ENCODE assay signal across 10 mouse cellular contexts in the genomic region with DNA sequence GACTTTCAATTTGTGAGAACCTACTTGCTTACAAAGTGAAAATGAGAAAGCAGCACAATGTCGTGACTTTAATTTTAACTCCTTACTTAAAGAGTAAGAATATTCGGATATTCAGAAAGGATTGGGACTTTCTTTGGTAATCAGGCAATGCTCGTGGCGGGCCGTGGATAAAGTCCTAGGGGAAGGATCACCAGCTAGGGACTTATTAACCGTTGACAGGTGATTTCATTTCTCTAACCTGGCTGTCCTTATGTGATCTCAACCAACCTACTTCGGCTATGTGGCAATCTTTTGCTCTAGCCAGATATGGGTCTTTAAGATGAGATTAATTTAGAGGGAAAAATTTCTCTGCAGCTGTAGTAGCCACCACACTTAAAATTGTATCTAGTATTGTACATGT. TPM values are rescaled to one million over a fixed set of nuclear protein-coding genes. Genes with fewer than 3 reads are reported as not detected.
A peak's percentile ranks its signal among the peaks of the same experiment; 100 is the strongest.
DNase-seq lines count a peak whose midpoint lies in the region; ATAC-seq and TF ChIP-seq lines count a peak whose summit lies in the region.
"Had no signal": no experiment of that assay in that cellular context is flagged by ENCODE, and none has a peak within 500 bp of the region (broad histone marks: within the 10 kb centered on the region; RNA-seq: fewer than 3 reads in every experiment).

No protein-coding gene starts in this region.

- peaks cover 13% of the 10 kb centered on the region for H3K79me2 ChIP-seq in liver, adult 2 months (ENCODE audit: control insufficient read depth, insufficient read depth, low read length)

- H3K9ac ChIP-seq in liver, adult 2 months (ENCODE audit: low read depth, low read length) = no peak overlapping the region; the same call in 1 of the 2 replicates
- H3K9ac ChIP-seq in forebrain, embryonic 15.5 days (replicated peaks) = 0 out of 2 replicates have a peak overlapping the region, but pooled peaks have one; percentile 88
- no peak overlapping the region for H3K9ac ChIP-seq in neural tube, embryonic 14.5 days (replicated peaks; ENCODE audit: low read depth, low read length)

- peaks cover 28% of the 10 kb centered on the region for H3K4me1 ChIP-seq in liver, adult 2 months (ENCODE audit: control insufficient read depth, insufficient read depth, low read length)
- H3K4me1 ChIP-seq in forebrain, embryonic 15.5 days = peaks cover 62% of the 10 kb centered on the region
- peaks cover 37% of the 10 kb centered on the region for H3K4me1 ChIP-seq in neural tube, embryonic 14.5 days (ENCODE audit: control insufficient read depth, insufficient read depth, low read length)

- H3K9me3 ChIP-seq in forebrain, embryonic 15.5 days = no peaks in the 10 kb centered on the region
- H3K9me3 ChIP-seq in neural tube, embryonic 14.5 days (ENCODE audit: control insufficient read depth, low read length) = no peaks in the 10 kb centered on the region

- TF ChIP-seq POLR2A in liver, adult 2 months (IDR thresholded peaks at IDR 0.05; ENCODE audit: extremely low read depth, insufficient read depth, low read length) = no peak

- peak overlapping the region; percentile 99; the same call in 1 of the 2 replicates for H3K4me3 ChIP-seq in liver, adult 2 months (ENCODE audit: insufficient read depth, low read depth, low read length)
- peak overlapping the region; percentile 89 for H3K4me3 ChIP-seq in forebrain, embryonic 15.5 days
- H3K4me3 ChIP-seq in neural tube, embryonic 14.5 days (ENCODE audit: low read depth, low read length) = no peak overlapping the region

- ATAC-seq in forebrain, embryonic 15.5 days (replicated peaks) = no peak
- ATAC-seq in neural tube, embryonic 14.5 days (ENCODE audit: low read depth) = no peak
- ATAC-seq in cerebellum, adult (ENCODE audit: insufficient number of reproducible peaks, low FRiP score, low TSS enrichment) = no peak

- H3K36me3 ChIP-seq in liver, adult 2 months (ENCODE audit: control insufficient read depth, insufficient read depth, low read length) = peaks cover 46% of the 10 kb centered on the region
- H3K36me3 ChIP-seq in forebrain, embryonic 15.5 days = peaks cover 53% of the 10 kb centered on the region
- H3K36me3 ChIP-seq in neural tube, embryonic 14.5 days (ENCODE audit: control insufficient read depth, insufficient read depth, low read length) = peaks cover 46% of the 10 kb centered on the region

- H3K27me3 ChIP-seq in liver, adult 2 months (ENCODE audit: control insufficient read depth, insufficient read depth, low read length) = no peaks in the 10 kb centered on the region
- no peaks in the 10 kb centered on the region for H3K27me3 ChIP-seq in forebrain, embryonic 15.5 days
- no peaks in the 10 kb centered on the region for H3K27me3 ChIP-seq in neural tube, embryonic 14.5 days (ENCODE audit: control insufficient read depth, insufficient read depth, low read length)

- peak overlapping the region; percentile 76 for H3K4me2 ChIP-seq in forebrain, embryonic 15.5 days (replicated peaks)
- H3K4me2 ChIP-seq in neural tube, embryonic 14.5 days (ENCODE audit: low read depth, low read length) = peak overlapping the region; percentile 81; the same call in 1 of the 2 replicates

- DNase-seq in liver, adult 2 months (ENCODE audit: extremely low read depth, low read depth, low spot score) = peak; percentile 80
- no peak for DNase-seq in liver
- DNase-seq in kidney, postnatal 14 days = peak; percentile 29
- no peak for DNase-seq in left cerebral cortex, adult 8-10 months (ENCODE audit: low spot score in 2 of 2)
- no peak for DNase-seq in gastrocnemius, adult 8-10 months (ENCODE audit: low spot score in 2 of 2)
- DNase-seq: cerebellum, postnatal 10 days; thymus, adult 18-20 months had no signal

- no peak for TF ChIP-seq CTCF in liver, adult 2 months (IDR thresholded peaks at IDR 0.05; ENCODE audit: low read depth, low read length)

- H3K27ac ChIP-seq in liver, adult 2 months (replicated peaks; ENCODE audit: insufficient read depth, low read depth, low read length) = peak overlapping the region; percentile 70
- no peak overlapping the region for H3K27ac ChIP-seq in forebrain, embryonic 15.5 days (replicated peaks)
- no peak overlapping the region for H3K27ac ChIP-seq in neural tube, embryonic 14.5 days (ENCODE audit: low read depth, low read length)

- WGBS in liver, adult 2 months = 14% methylated on average over 7 of the region's 7 CpGs
- 89% methylated on average over 7 of the region's 7 CpGs for whole genome bisulfite sequencing in forebrain, embryonic 15.5 days
- 88% methylated on average over 7 of the region's 7 CpGs for WGBS in neural tube, embryonic 14.5 days

RNA-seq across cellular contexts. Expression of a gene that starts 3.2 kb away (rescaled TPM):
- 85.2 and 135 TPM in 2 replicates for total RNA-seq in liver, adult 2 months (2014; rRNA removed)
- polyA plus RNA-seq in liver, adult 2 months (2012; rRNA removed) = 9.1 and 11.5 TPM in 2 replicates
- 695 and 704 TPM in 2 replicates for polyA plus RNA-seq in forebrain, embryonic 15.5 days (2015; fragmentation: Nextera tagmentation; extraction: Ambion mirVana)
- 653 and 702 TPM in 2 replicates for polyA plus RNA-seq in neural tube, embryonic 14.5 days (2014; fragmentation: Nextera tagmentation; extraction: Ambion mirVana)
- 100 to 1,000 TPM; 208 to 274 (median 248) TPM for total RNA-seq in left cerebral cortex, adult 8-10 months (2022)
- total RNA-seq in gastrocnemius, adult 8-10 months (2022) = 10 to 100 TPM; 24.8 to 44.0 (median 28.5) TPM

RNA-seq across cellular contexts. Expression of a gene that starts 22.1 kb away (rescaled TPM):
- total RNA-seq in liver, adult 2 months (2014; rRNA removed) = 6.2 and 7.2 TPM in 2 replicates
- polyA plus RNA-seq in liver, adult 2 months (2012; rRNA removed) = 3.4 and 4.8 TPM in 2 replicates
- 55.5 and 56.7 TPM in 2 replicates for polyA plus RNA-seq in forebrain, embryonic 15.5 days (2015; fragmentation: Nextera tagmentation; extraction: Ambion mirVana)
- 47.4 and 52.4 TPM in 2 replicates for polyA plus RNA-seq in neural tube, embryonic 14.5 days (2014; fragmentation: Nextera tagmentation; extraction: Ambion mirVana)
- 10 to 100 TPM; 30.6 to 33.1 (median 32.3) TPM for total RNA-seq in left cerebral cortex, adult 8-10 months (2022)
- total RNA-seq in gastrocnemius, adult 8-10 months (2022) = 10 to 100 TPM; 13.3 to 18.5 (median 16.2) TPM

RNA-seq across cellular contexts. Expression of a gene that starts 32.6 kb away (rescaled TPM):
- 53.0 and 58.3 TPM in 2 replicates for total RNA-seq in liver, adult 2 months (2014; rRNA removed)
- polyA plus RNA-seq in liver, adult 2 months (2012; rRNA removed) = 16.2 TPM in 2 replicates
- 153 and 154 TPM in 2 replicates for polyA plus RNA-seq in forebrain, embryonic 15.5 days (2015; fragmentation: Nextera tagmentation; extraction: Ambion mirVana)
- polyA plus RNA-seq in neural tube, embryonic 14.5 days (2014; fragmentation: Nextera tagmentation; extraction: Ambion mirVana) = 117 and 125 TPM in 2 replicates
- 10 to 100 TPM; 52.5 to 57.8 (median 55.1) TPM for total RNA-seq in left cerebral cortex, adult 8-10 months (2022)
- total RNA-seq in gastrocnemius, adult 8-10 months (2022) = 10 to 100 TPM; 28.7 to 33.9 (median 32.7) TPM

Comparison
In these comparisons a context has a peak if more than half of its experiments do, and no peak if none do; other contexts are left out.
1. DNase-seq: peak in liver, adult 2 months (single experiment) and kidney, postnatal 14 days (single experiment); none in liver (single experiment), left cerebral cortex, adult 8-10 months (0 of 2) and gastrocnemius, adult 8-10 months (0 of 2).